Mouse (Mus musculus) lung, postnatal 25 days (tissue): ENCODE data around the gene Gm9817.

Experiments
- DNase-seq: peaks from one replicate; pipeline ENCODE4 v3.0.0; 2022; ENCODE audit warnings: low spot score

Gene Gm9817

DNA sequence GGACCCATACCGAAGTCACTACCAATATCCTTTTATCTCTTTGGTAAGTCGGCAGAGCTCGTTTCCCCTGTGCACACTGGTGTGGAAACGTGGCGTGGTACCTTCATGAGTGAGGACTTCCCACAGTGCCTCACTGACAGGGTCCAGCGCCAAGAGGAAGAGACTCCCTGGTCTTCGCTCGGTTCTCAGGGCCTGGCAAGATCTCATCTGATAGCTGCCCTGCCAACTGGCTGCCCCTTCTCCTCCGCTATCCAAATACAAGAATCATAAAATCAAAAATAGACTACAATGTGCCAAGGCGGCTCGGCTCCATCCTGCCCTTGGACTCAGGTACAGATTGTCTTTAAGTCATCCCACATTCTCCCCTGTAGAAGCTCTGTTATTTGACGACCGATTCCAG is 11.4 kb downstream of the Gm9817 start:
- no peak for DNase-seq

DNA sequence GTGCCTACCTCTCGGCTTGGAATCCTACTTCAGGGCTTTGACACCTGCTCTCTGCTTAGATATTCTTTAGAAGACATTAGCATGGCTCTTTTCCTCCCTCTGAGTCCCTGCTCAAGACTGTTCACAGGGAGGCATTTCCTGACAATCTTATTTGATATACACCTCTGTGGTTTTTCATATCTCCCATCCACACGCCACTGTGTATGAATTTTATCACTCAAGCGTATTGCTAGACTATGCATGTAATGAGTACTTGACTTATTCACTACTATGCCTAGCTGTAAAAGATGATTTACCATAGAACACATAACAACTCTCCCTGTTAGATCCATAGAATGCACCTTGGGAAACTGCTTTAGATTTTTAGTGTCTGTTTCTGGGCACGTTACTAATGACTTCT is 14.3 kb downstream of the Gm9817 start:
- no peak for DNase-seq

- no peak for DNase-seq
Observed at GRCm38 (mm10) chr13:45095028-45095427, 16.5 kb downstream of the Gm9817 start.

- DNase-seq, result no peak
Observed at GRCm38 (mm10) chr13:45099582-45100229, 21.2 kb downstream of the Gm9817 start.

- no peak for DNase-seq
Observed at GRCm38 (mm10) chr13:45106480-45106879, 28.0 kb downstream of the Gm9817 start.

DNA sequence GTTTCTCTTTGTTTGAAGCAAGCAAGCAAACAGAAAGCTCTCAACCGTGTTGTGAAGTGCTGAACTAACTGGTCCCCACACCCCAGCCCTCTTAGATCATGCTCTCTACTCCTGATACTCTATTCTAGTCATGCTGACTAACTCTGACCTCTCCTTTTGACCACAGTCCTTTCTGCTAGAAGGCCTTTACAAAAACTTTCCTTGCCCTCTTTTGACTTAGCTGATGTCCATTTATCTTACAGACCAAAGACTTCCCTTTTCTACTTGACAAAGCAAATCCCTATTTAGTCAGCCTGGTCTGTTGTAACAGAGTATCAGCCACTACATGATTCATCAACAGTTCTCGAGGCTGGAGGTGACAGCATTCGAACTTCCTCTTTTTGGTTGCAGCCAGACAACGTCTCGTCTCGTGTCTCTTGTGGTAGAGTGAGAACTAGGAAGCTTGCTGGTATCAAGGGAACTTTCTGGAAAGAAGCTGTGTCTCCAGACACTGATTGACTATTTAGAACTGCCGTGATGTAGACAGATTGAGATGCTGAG is 30.4 kb downstream of the Gm9817 start:
- peak; percentile 63 for DNase-seq

- no peak for DNase-seq
Observed at GRCm38 (mm10) chr13:45118375-45118774, 39.9 kb downstream of the Gm9817 start.

DNA sequence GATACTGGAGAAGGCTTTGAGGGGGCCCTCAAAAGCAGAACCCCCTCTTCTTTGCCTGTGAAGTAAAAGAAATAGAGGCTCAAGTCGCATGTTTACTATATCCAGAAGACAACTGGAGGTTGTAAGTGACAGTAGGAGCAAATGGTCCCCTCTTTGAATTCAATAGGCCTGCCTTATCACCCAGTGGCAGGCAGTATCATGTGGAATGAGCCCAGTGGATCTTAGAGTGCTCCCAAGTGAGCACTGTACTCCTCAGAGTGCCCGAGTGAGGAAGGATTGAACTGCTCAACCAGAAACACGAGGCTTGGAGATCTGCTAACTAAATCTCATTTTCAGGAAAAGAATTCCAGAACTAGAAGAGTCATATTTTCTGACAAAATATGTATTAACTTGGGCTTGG is 40.3 kb downstream of the Gm9817 start:
- no peak for DNase-seq
